Mouse (Mus musculus): ENCODE results near the gene Gm11096.

DNA sequence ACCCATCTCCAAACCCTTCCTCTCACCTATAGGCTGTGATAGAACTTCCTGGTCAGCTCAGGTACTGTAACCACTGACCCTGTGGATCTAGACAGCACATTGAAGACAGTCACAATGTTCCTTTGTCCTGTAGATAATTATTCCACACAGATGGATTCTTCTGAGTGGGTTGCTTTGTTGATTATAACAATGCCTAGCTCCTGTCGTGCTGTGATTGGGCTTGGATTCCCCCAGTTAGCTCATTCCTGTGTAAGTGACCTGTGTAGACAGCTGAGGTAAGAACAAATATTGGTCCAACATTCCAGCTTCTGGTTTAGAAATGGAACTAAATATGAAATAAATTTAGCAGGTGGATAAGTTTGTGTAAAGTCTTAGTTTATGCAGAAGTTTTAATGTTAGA, 44.1 kb upstream of the Gm11096 start:
- TF ChIP-seq CTCF (IDR thresholded peaks at IDR 0.05; ENCODE audit: borderline replicate concordance, insufficient read depth, low read depth, low read length) (no peak), POLR2A (IDR thresholded peaks at IDR 0.05; ENCODE audit: borderline replicate concordance, insufficient read depth, low read length) (no peak)

Measured in cerebellum, adult 2 months (tissue).